Mouse (Mus musculus) myocyte (in vitro differentiated cells): ENCODE results near the gene Sez6l.

Experiments
- CEBPB ChIP-seq: IDR thresholded peaks from 2 replicates; pipeline ENCODE4 v1.6.1; 2011; ENCODE audit warnings: mild to moderate bottlenecking, moderate library complexity; ENCODE audit not compliant: poor library complexity, insufficient read depth, severe bottlenecking
- E2F4 ChIP-seq: IDR thresholded peaks from one replicate; pipeline ENCODE4 v1.6.1; 2011; ENCODE audit warnings: mild to moderate bottlenecking, control low read depth, moderate library complexity; ENCODE audit not compliant: insufficient read depth
- MAX ChIP-seq: IDR thresholded peaks from one replicate; pipeline ENCODE4 v1.6.1; 2011; ENCODE audit warnings: low read depth, mild to moderate bottlenecking, control low read depth
- MYOD1 ChIP-seq, 3 experiments: IDR thresholded peaks; one replicate each; pipeline ENCODE4 v1.6.1; 2011; ENCODE audit warnings: control low read depth in 2 of 3, low read depth in 2 of 3, mild to moderate bottlenecking in 2 of 3, moderate library complexity in 1 of 3; ENCODE audit not compliant: insufficient read length in 2 of 3, control insufficient read depth in 1 of 3
- MYOG ChIP-seq, 3 experiments: IDR thresholded peaks; one replicate each; pipeline ENCODE4 v1.6.1; 2011; ENCODE audit warnings: control low read depth in 2 of 3, low read depth in 2 of 3, mild to moderate bottlenecking in 2 of 3; ENCODE audit not compliant: insufficient read length in 2 of 3, control insufficient read depth in 1 of 3, insufficient read depth in 1 of 3
- POLR2A ChIP-seq: IDR thresholded peaks from one replicate; pipeline ENCODE4 v1.6.1; 2011; ENCODE audit warnings: low read depth, mild to moderate bottlenecking, control low read depth, moderate library complexity; ENCODE audit not compliant: insufficient read length
- POLR2AphosphoS2 ChIP-seq: IDR thresholded peaks from one replicate; pipeline ENCODE4 v1.6.1; 2011; ENCODE audit warnings: low read depth, control low read depth; ENCODE audit not compliant: insufficient read length
- REST ChIP-seq: IDR thresholded peaks from one replicate; pipeline ENCODE4 v1.6.1; 2011; ENCODE audit warnings: mild to moderate bottlenecking, control low read depth, moderate library complexity; ENCODE audit not compliant: insufficient read depth, insufficient read length
- TCF12 ChIP-seq: IDR thresholded peaks from one replicate; pipeline ENCODE4 v1.6.1; 2011; ENCODE audit warnings: mild to moderate bottlenecking, control low read depth; ENCODE audit not compliant: poor library complexity, insufficient read depth, severe bottlenecking
- TCF3 ChIP-seq: IDR thresholded peaks from one replicate; pipeline ENCODE4 v1.6.1; 2011; ENCODE audit warnings: low read depth, control low read depth; ENCODE audit not compliant: insufficient read length
- USF1 ChIP-seq: IDR thresholded peaks from one replicate; pipeline ENCODE4 v1.6.1; 2011; ENCODE audit warnings: low read depth, mild to moderate bottlenecking, control low read depth, moderate library complexity

GRCm38 (mm10) chr5:112377380-112377779 is 199.6 kb downstream of the Sez6l start:
- TF ChIP-seq MAX (no peak), POLR2AphosphoS2 (no peak), POLR2A (no peak), TCF12 (no peak), TCF3 (no peak), MYOD1 (IDR thresholded peaks at IDR 0.05; ENCODE audit: control insufficient read depth in 1 of 3, insufficient read length in 2 of 3, low read depth in 2 of 3) (no peak), USF1 (no peak), CEBPB (no peak), MYOG (IDR thresholded peaks at IDR 0.05; ENCODE audit: control insufficient read depth in 1 of 3, insufficient read depth in 1 of 3, insufficient read length in 2 of 3, low read depth in 2 of 3) (no peak), REST (no peak), E2F4 (no peak)
